Mouse (Mus musculus): ENCODE measurements around the gene Plekhg3.

The Plekhg3 gene

GRCm38 (mm10) chr12:76552321-76552720 lies 21.6 kb downstream of the Plekhg3 start:
- DNase-seq (ENCODE audit: low read depth, low spot score): no peak

GRCm38 (mm10) chr12:76552958-76553357 lies 22.3 kb downstream of the Plekhg3 start:
- DNase-seq (ENCODE audit: low read depth, low spot score): no peak

GRCm38 (mm10) chr12:76553917-76554316 lies 23.2 kb downstream of the Plekhg3 start:
- no peak for DNase-seq (ENCODE audit: low read depth, low spot score)

- DNase-seq (ENCODE audit: low read depth, low spot score): no peak
These were observed 23.7 kb downstream of the Plekhg3 start for GRCm38 (mm10) chr12:76554392-76554791.

- DNase-seq (ENCODE audit: low read depth, low spot score): no peak
These were observed 24.2 kb downstream of the Plekhg3 start for GRCm38 (mm10) chr12:76554871-76555386.

- DNase-seq (ENCODE audit: low read depth, low spot score): no peak
These were observed 25.5 kb downstream of the Plekhg3 start for GRCm38 (mm10) chr12:76556187-76556586.

- no peak for DNase-seq (ENCODE audit: low read depth, low spot score)
These were observed 26.2 kb downstream of the Plekhg3 start for GRCm38 (mm10) chr12:76556745-76557389.

GRCm38 (mm10) chr12:76558206-76558605 lies 27.5 kb downstream of the Plekhg3 start:
- no peak for DNase-seq (ENCODE audit: low read depth, low spot score)

GRCm38 (mm10) chr12:76562196-76562595 lies 31.5 kb downstream of the Plekhg3 start:
- DNase-seq (ENCODE audit: low read depth, low spot score): no peak

GRCm38 (mm10) chr12:76566284-76566683 lies 35.6 kb downstream of the Plekhg3 start:
- DNase-seq (ENCODE audit: low read depth, low spot score): no peak

- no peak for DNase-seq (ENCODE audit: low read depth, low spot score)
These were observed 39.7 kb downstream of the Plekhg3 start for GRCm38 (mm10) chr12:76570221-76570940.

- no peak for DNase-seq (ENCODE audit: low read depth, low spot score)
These were observed 40.6 kb downstream of the Plekhg3 start for GRCm38 (mm10) chr12:76571266-76571665.

- DNase-seq (ENCODE audit: low read depth, low spot score): no peak
These were observed 41.9 kb downstream of the Plekhg3 start for GRCm38 (mm10) chr12:76572261-76573251.

- DNase-seq (ENCODE audit: low read depth, low spot score): no peak
These were observed 42.7 kb downstream of the Plekhg3 start for GRCm38 (mm10) chr12:76573381-76573780.

GRCm38 (mm10) chr12:76574815-76575214 lies 44.1 kb downstream of the Plekhg3 start:
- DNase-seq (ENCODE audit: low read depth, low spot score): no peak

GRCm38 (mm10) chr12:76576061-76576460 lies 45.4 kb downstream of the Plekhg3 start:
- DNase-seq (ENCODE audit: low read depth, low spot score): no peak

- DNase-seq (ENCODE audit: low read depth, low spot score): no peak
These were observed 46.1 kb downstream of the Plekhg3 start for GRCm38 (mm10) chr12:76576806-76577205.

GRCm38 (mm10) chr12:76577858-76578257 lies 47.2 kb downstream of the Plekhg3 start:
- DNase-seq (ENCODE audit: low read depth, low spot score): no peak

GRCm38 (mm10) chr12:76578465-76578864 lies 47.8 kb downstream of the Plekhg3 start:
- no peak for DNase-seq (ENCODE audit: low read depth, low spot score)

GRCm38 (mm10) chr12:76579806-76580205 lies 49.1 kb downstream of the Plekhg3 start:
- no peak for DNase-seq (ENCODE audit: low read depth, low spot score)

- DNase-seq (ENCODE audit: low read depth, low spot score): no peak
These were observed 51.4 kb downstream of the Plekhg3 start for GRCm38 (mm10) chr12:76582139-76582538.

GRCm38 (mm10) chr12:76582841-76583240 lies 52.1 kb downstream of the Plekhg3 start:
- DNase-seq (ENCODE audit: low read depth, low spot score): no peak
